Mouse (Mus musculus) embryonic facial prominence, embryonic 12.5 days (tissue): ENCODE results near the gene Gm10775. TPM values are rescaled to one million over a fixed set of nuclear protein-coding genes. Genes with fewer than 3 reads are reported as not detected.

Source experiments
- ATAC-seq: fragments of 200-750 bp; cut with Nextera tagmentation; 2 replicates; pipeline ENCODE4 v1.8.0; 2017; ENCODE audit not compliant: insufficient number of reproducible peaks, insufficient read depth, low FRiP score, low TSS enrichment
- H3K27ac ChIP-seq: fragments of 300-500 bp; sonication (generic); 2 replicates; pipeline ENCODE4 v1.5.1; 2016; ENCODE audit warnings: mild to moderate bottlenecking
- H3K27me3 ChIP-seq: fragments of 300-500 bp; sonication (generic); 2 replicates; pipeline ENCODE4 v1.6.1; 2016; ENCODE audit warnings: mild to moderate bottlenecking, moderate library complexity
- H3K36me3 ChIP-seq: fragments of 300-500 bp; sonication (generic); 2 replicates; pipeline ENCODE4 v1.6.1; 2016; ENCODE audit warnings: mild to moderate bottlenecking
- H3K4me1 ChIP-seq: fragments of 300-500 bp; sonication (generic); 2 replicates; pipeline ENCODE4 v1.6.1; 2016
- H3K4me2 ChIP-seq: fragments of 300-500 bp; sonication (generic); replicated peaks from 2 replicates; pipeline ENCODE4 v1.6.1; 2016; ENCODE audit warnings: mild to moderate bottlenecking, moderate library complexity
- H3K4me3 ChIP-seq: fragments of 300-500 bp; sonication (generic); 2 replicates; pipeline ENCODE4 v1.5.1; 2016; ENCODE audit warnings: mild to moderate bottlenecking
- H3K9ac ChIP-seq: fragments of 300-500 bp; sonication (generic); 2 replicates; pipeline ENCODE4 v1.6.1; 2016; ENCODE audit warnings: mild to moderate bottlenecking, moderate library complexity
- H3K9me3 ChIP-seq: fragments of 300-500 bp; sonication (generic); 2 replicates; pipeline ENCODE4 v1.6.1; 2016; ENCODE audit warnings: mild to moderate bottlenecking, moderate library complexity
- WGBS: fragments of 180-500 bp; shearing (Covaris S2); methylation state at CpG from one replicate; pipeline ENCODE4 v1.1.7; 2016; 5-methylcytosine and 5-hydroxymethylcytosine counted together
- polyA plus RNA-seq: library from polyadenylated mRNA; unstranded; fragments of >200 nt; fragmentation: Nextera tagmentation; extraction: Ambion mirVana; gene quantifications from 2 replicates; pipeline ENCODE4 v1.2.1, GENCODE M21; 2016

The Gm10775 gene
- not detected in 2 replicates for polyA plus RNA-seq

GRCm38 (mm10) chr13:65259239-65259638 lies at the start of gene Gm10775:
TSS of gene Gm10775 (plus strand) at chr13:65259539.
- Histone ChIP-seq H3K4me2 (peak within 1 kb of the TSS; percentile 25), H3K27me3 (peaks cover 13% of the 10 kb centered on the region), H3K27ac (no peak within 1 kb of the TSS), H3K4me1 (no peaks in the 10 kb centered on the region), H3K9ac (no peak within 1 kb of the TSS), H3K36me3 (peaks cover 33% of the 10 kb centered on the region), H3K4me3 (peak within 1 kb of the TSS; percentile 0), H3K9me3 (peaks cover 71% of the 10 kb centered on the region)
- no peak for ATAC-seq
- 43% methylated on average over 29 of the region's 29 CpGs for WGBS

- Histone ChIP-seq H3K27ac (no peak overlapping the region), H3K27me3 (no peaks in the 10 kb centered on the region), H3K4me2 (no peak overlapping the region), H3K36me3 (no peaks in the 10 kb centered on the region), H3K9me3 (0 out of 2 replicates have a peak, but pooled peaks cover 2% of the 10 kb centered on the region), H3K4me1 (no peaks in the 10 kb centered on the region), H3K9ac (no peak overlapping the region), H3K4me3 (no peak overlapping the region)
- ATAC-seq: no peak
- whole genome bisulfite sequencing: 60% methylated on average over 6 of the region's 6 CpGs
Observed at GRCm38 (mm10) chr13:65225945-65226344, 33.4 kb upstream of the Gm10775 start.

GRCm38 (mm10) chr13:65226657-65227056 lies 32.7 kb upstream of the Gm10775 start:
- WGBS: 84% methylated on average over 2 of the region's 2 CpGs

GRCm38 (mm10) chr13:65237211-65237610 lies 22.1 kb upstream of the Gm10775 start:
- Histone ChIP-seq H3K9me3 (peaks cover 10% of the 10 kb centered on the region), H3K27me3 (no peaks in the 10 kb centered on the region), H3K27ac (no peak overlapping the region), H3K36me3 (no peaks in the 10 kb centered on the region), H3K4me1 (peaks cover 4% of the 10 kb centered on the region; the same call in 1 of the 2 replicates), H3K4me3 (no peak overlapping the region), H3K4me2 (no peak overlapping the region), H3K9ac (no peak overlapping the region)
- ATAC-seq: no peak
- WGBS: 72% methylated on average over 9 of the region's 9 CpGs

More at GRCm38 (mm10) chr13:65226657-65227056, 32.7 kb upstream of the Gm10775 start:
- no peak overlapping the region for H3K4me2 ChIP-seq
- H3K9me3 ChIP-seq: no peaks in the 10 kb centered on the region
- no peak for ATAC-seq
- H3K36me3 ChIP-seq: no peaks in the 10 kb centered on the region
- H3K27ac ChIP-seq: no peak overlapping the region
- H3K9ac ChIP-seq: no peak overlapping the region
- H3K27me3 ChIP-seq: no peaks in the 10 kb centered on the region
- no peaks in the 10 kb centered on the region for H3K4me1 ChIP-seq
- no peak overlapping the region for H3K4me3 ChIP-seq

- H3K4me2 ChIP-seq: peak overlapping the region; percentile 100
- H3K4me1 ChIP-seq: peaks cover 8% of the 10 kb centered on the region; the same call in 1 of the 2 replicates
- peak overlapping the region; percentile 84 for H3K4me3 ChIP-seq
- no peaks in the 10 kb centered on the region for H3K27me3 ChIP-seq
- H3K27ac ChIP-seq: peak overlapping the region; percentile 92
- H3K9ac ChIP-seq: peak overlapping the region; percentile 66
- H3K36me3 ChIP-seq: peaks cover 4% of the 10 kb centered on the region; the same call in 1 of the 2 replicates
- H3K9me3 ChIP-seq: peaks cover 24% of the 10 kb centered on the region
- ATAC-seq: peak; percentile 97
- WGBS: under 1% methylated on average over 28 of the region's 28 CpGs
Observed at GRCm38 (mm10) chr13:65240509-65241098, 18.7 kb upstream of the Gm10775 start.

- peaks cover 8% of the 10 kb centered on the region; the same call in 1 of the 2 replicates for H3K4me1 ChIP-seq
- under 1% methylated on average over 45 of the region's 45 CpGs for WGBS
Observed at GRCm38 (mm10) chr13:65241099-65241626, 18.2 kb upstream of the Gm10775 start.

GRCm38 (mm10) chr13:65241627-65242318 lies 17.6 kb upstream of the Gm10775 start:
- H3K36me3 ChIP-seq: peaks cover 11% of the 10 kb centered on the region; the same call in 1 of the 2 replicates
- H3K27me3 ChIP-seq: no peaks in the 10 kb centered on the region
- peak overlapping the region; percentile 66 for H3K9ac ChIP-seq
- H3K4me1 ChIP-seq: peaks cover 8% of the 10 kb centered on the region; the same call in 1 of the 2 replicates
- peak overlapping the region; percentile 84 for H3K4me3 ChIP-seq
- WGBS: 3% methylated on average over 50 of the region's 51 CpGs
- H3K9me3 ChIP-seq: peaks cover 31% of the 10 kb centered on the region
- peak overlapping the region; percentile 100 for H3K4me2 ChIP-seq
- peak overlapping the region; percentile 92; the same call in 1 of the 2 replicates for H3K27ac ChIP-seq
- no peak for ATAC-seq

More at GRCm38 (mm10) chr13:65241099-65241626, 18.2 kb upstream of the Gm10775 start:
- peak; percentile 77 for ATAC-seq
- peak overlapping the region; percentile 84 for H3K4me3 ChIP-seq
- H3K9me3 ChIP-seq: peaks cover 29% of the 10 kb centered on the region
- no peaks in the 10 kb centered on the region for H3K27me3 ChIP-seq
- peak overlapping the region; percentile 100 for H3K4me2 ChIP-seq
- H3K27ac ChIP-seq: peak overlapping the region; percentile 92
- H3K9ac ChIP-seq: peak overlapping the region; percentile 66
- H3K36me3 ChIP-seq: peaks cover 9% of the 10 kb centered on the region; the same call in 1 of the 2 replicates

- WGBS: 40% methylated on average over 27 of the region's 27 CpGs
- Histone ChIP-seq H3K27ac (no peak overlapping the region), H3K9ac (0 out of 2 replicates have a peak overlapping the region, but pooled peaks have one; percentile 66), H3K4me1 (peaks cover 8% of the 10 kb centered on the region; the same call in 1 of the 2 replicates), H3K27me3 (no peaks in the 10 kb centered on the region), H3K36me3 (peaks cover 11% of the 10 kb centered on the region), H3K4me3 (peak overlapping the region; percentile 84), H3K4me2 (peak overlapping the region; percentile 100), H3K9me3 (peaks cover 27% of the 10 kb centered on the region)
- no peak for ATAC-seq
Observed at GRCm38 (mm10) chr13:65242319-65242787, 17.0 kb upstream of the Gm10775 start.

GRCm38 (mm10) chr13:65243273-65243672 lies 16.1 kb upstream of the Gm10775 start:
- Histone ChIP-seq H3K9ac (no peak overlapping the region), H3K27me3 (no peaks in the 10 kb centered on the region), H3K4me2 (no peak overlapping the region), H3K27ac (no peak overlapping the region), H3K36me3 (peaks cover 17% of the 10 kb centered on the region), H3K9me3 (peaks cover 25% of the 10 kb centered on the region), H3K4me1 (peaks cover 8% of the 10 kb centered on the region; the same call in 1 of the 2 replicates), H3K4me3 (no peak overlapping the region)
- ATAC-seq: no peak
- WGBS: 96% methylated on average over 4 of the region's 4 CpGs

- no peaks in the 10 kb centered on the region for H3K4me1 ChIP-seq
- 0 out of 2 replicates have a peak, but pooled peaks have one; percentile 71 for ATAC-seq
- peaks cover 62% of the 10 kb centered on the region for H3K9me3 ChIP-seq
- H3K36me3 ChIP-seq: peaks cover 26% of the 10 kb centered on the region
- peak overlapping the region; percentile 25 for H3K4me2 ChIP-seq
- H3K4me3 ChIP-seq: peak overlapping the region; percentile 0; the same call in 1 of the 2 replicates
- peaks cover 13% of the 10 kb centered on the region for H3K27me3 ChIP-seq
- no peak overlapping the region for H3K9ac ChIP-seq
- WGBS: 31% methylated on average over 36 of the region's 36 CpGs
- H3K27ac ChIP-seq: no peak overlapping the region
Observed at GRCm38 (mm10) chr13:65258175-65258954, 974 bp upstream of the Gm10775 start.

GRCm38 (mm10) chr13:65262086-65262485 lies 2.7 kb downstream of the Gm10775 start:
- WGBS: 89% methylated on average over 5 of the region's 5 CpGs
- Histone ChIP-seq H3K27ac (no peak overlapping the region), H3K9ac (no peak overlapping the region), H3K36me3 (peaks cover 33% of the 10 kb centered on the region), H3K4me1 (no peaks in the 10 kb centered on the region), H3K9me3 (peaks cover 75% of the 10 kb centered on the region), H3K27me3 (peaks cover 13% of the 10 kb centered on the region), H3K4me2 (no peak overlapping the region), H3K4me3 (no peak overlapping the region)
- ATAC-seq: no peak
